Mouse (Mus musculus) hindbrain, embryonic 16.5 days (tissue): ENCODE results near the gene Iqsec1. TPM values are rescaled to one million over a fixed set of nuclear protein-coding genes. Genes with fewer than 3 reads are reported as not detected.
A peak's percentile ranks its signal among the peaks of the same experiment; 100 is the strongest.

Experiments used
- ATAC-seq: fragments of 200-750 bp; cut with Nextera tagmentation; 2 replicates; pipeline ENCODE4 v1.8.0; 2017; ENCODE audit warnings: moderate TSS enrichment, moderate library complexity
- H3K27ac ChIP-seq: fragments of 300-500 bp; sonication (generic); 2 replicates; pipeline ENCODE4 v1.5.1; 2014; ENCODE audit warnings: low read depth, mild to moderate bottlenecking, control low read depth, low read length, moderate library complexity
- H3K27me3 ChIP-seq: fragments of 300-500 bp; sonication (generic); replicated peaks from 2 replicates; pipeline ENCODE4 v1.6.1; 2014; ENCODE audit warnings: low read length; ENCODE audit not compliant: control insufficient read depth, insufficient read depth
- H3K36me3 ChIP-seq: fragments of 300-500 bp; sonication (generic); 2 replicates; pipeline ENCODE4 v1.6.1; 2014; ENCODE audit warnings: mild to moderate bottlenecking, low read length, moderate library complexity, mixed read lengths; ENCODE audit not compliant: control insufficient read depth, insufficient read depth
- H3K4me1 ChIP-seq: fragments of 300-500 bp; sonication (generic); 2 replicates; pipeline ENCODE4 v1.6.1; 2014; ENCODE audit warnings: low read depth, low read length; ENCODE audit not compliant: control insufficient read depth, insufficient read depth
- H3K4me2 ChIP-seq: fragments of 300-500 bp; sonication (generic); 2 replicates; pipeline ENCODE4 v1.6.1; 2014; ENCODE audit warnings: mild to moderate bottlenecking, low read length, control low read depth, moderate library complexity
- H3K4me3 ChIP-seq: fragments of 300-500 bp; sonication (generic); 2 replicates; pipeline ENCODE4 v1.5.1; 2014; ENCODE audit warnings: mild to moderate bottlenecking, low read length, control low read depth, moderate library complexity
- H3K9ac ChIP-seq: fragments of 300-500 bp; sonication (generic); 2 replicates; pipeline ENCODE4 v1.6.1; 2014; ENCODE audit warnings: low read depth, mild to moderate bottlenecking, control low read depth, low read length, moderate library complexity
- H3K9me3 ChIP-seq: fragments of 300-500 bp; sonication (generic); 2 replicates; pipeline ENCODE4 v1.6.1; 2014; ENCODE audit warnings: mild to moderate bottlenecking, low read length, moderate library complexity; ENCODE audit not compliant: control insufficient read depth
- WGBS: fragments of 180-500 bp; shearing (Covaris S2); extraction: QIAGEN DNeasy Blood & Tissue Kit; methylation state at CpG from one replicate; pipeline ENCODE4 v1.1.7; 2014; 5-methylcytosine and 5-hydroxymethylcytosine counted together
- polyA plus RNA-seq: library from polyadenylated mRNA; unstranded; fragments of >200 nt; fragmentation: Nextera tagmentation; extraction: Ambion mirVana; gene quantifications from 2 replicates; pipeline ENCODE4 v1.2.1, GENCODE M21; 2015

Iqsec1 gene
- polyA plus RNA-seq, 1 experiment from 2014 or later = 25.8 TPM

- Histone ChIP-seq H3K36me3 (no peaks in the 10 kb centered on the region), H3K9me3 (no peaks in the 10 kb centered on the region), H3K27ac (no peak overlapping the region), H3K4me1 (peaks cover 49% of the 10 kb centered on the region), H3K4me2 (no peak overlapping the region), H3K9ac (no peak overlapping the region), H3K4me3 (no peak overlapping the region), H3K27me3 (no peaks in the 10 kb centered on the region)
- no peak for ATAC-seq
- WGBS = 70% methylated on average over 5 of the region's 5 CpGs
Observed at GRCm38 (mm10) chr6:90720996-90721746, 267.3 kb downstream of the Iqsec1 start.

- ATAC-seq = no peak
- peaks cover 53% of the 10 kb centered on the region for H3K4me1 ChIP-seq
- H3K4me2 ChIP-seq = no peak overlapping the region
- H3K4me3 ChIP-seq = no peak overlapping the region
- H3K27me3 ChIP-seq = no peaks in the 10 kb centered on the region
- 65% methylated on average over 3 of the region's 3 CpGs for WGBS
- no peaks in the 10 kb centered on the region for H3K9me3 ChIP-seq
- no peaks in the 10 kb centered on the region for H3K36me3 ChIP-seq
- H3K9ac ChIP-seq = no peak overlapping the region
- H3K27ac ChIP-seq = no peak overlapping the region
Observed at GRCm38 (mm10) chr6:90720201-90720600, 268.3 kb downstream of the Iqsec1 start.

DNA sequence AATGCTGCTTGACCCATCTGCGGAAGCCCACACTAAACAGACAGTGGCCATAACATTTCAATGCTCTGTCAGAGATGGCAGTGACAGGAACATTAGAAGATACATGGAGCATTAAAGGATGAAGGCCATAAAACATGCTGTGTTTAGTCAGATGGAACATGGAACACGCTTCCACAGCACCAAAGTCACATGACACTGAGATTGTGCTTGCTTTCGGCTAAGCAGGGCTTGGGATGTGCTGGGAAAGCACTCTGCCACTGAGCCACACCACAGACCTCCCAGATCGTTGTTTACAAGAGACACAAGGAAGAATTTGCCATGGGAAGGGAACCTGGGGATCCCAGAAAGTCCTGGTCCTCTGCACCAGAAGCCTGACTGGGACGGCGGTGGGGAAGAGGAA lies 269.1 kb downstream of the Iqsec1 start:
- no peaks in the 10 kb centered on the region for H3K9me3 ChIP-seq
- H3K36me3 ChIP-seq = no peaks in the 10 kb centered on the region
- ATAC-seq = no peak
- no peak overlapping the region for H3K9ac ChIP-seq
- H3K4me3 ChIP-seq = no peak overlapping the region
- H3K4me1 ChIP-seq = peaks cover 55% of the 10 kb centered on the region
- H3K4me2 ChIP-seq = no peak overlapping the region
- 80% methylated on average over 6 of the region's 6 CpGs for WGBS
- H3K27me3 ChIP-seq = no peaks in the 10 kb centered on the region
- H3K27ac ChIP-seq = no peak overlapping the region

DNA sequence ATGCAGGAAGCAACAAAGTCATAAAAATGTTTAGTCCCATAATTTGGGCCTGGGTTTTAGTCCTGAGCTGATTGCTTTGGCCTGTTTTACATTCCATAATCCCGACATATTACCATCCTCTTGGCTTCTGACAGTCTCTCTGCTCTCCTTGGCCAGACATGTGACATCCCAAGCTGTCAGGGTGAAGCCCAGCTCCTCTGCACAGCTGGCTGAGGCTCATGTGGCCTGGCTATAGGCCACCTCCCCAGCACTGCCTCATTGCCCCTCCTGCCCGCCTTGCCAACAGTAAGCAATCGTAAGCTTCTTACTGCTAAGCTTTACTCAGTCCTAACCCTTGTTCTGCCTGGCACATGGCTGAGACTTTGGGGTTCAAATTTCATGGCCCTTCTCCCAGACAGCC lies 270.0 kb downstream of the Iqsec1 start:
- peaks cover 61% of the 10 kb centered on the region for H3K4me1 ChIP-seq
- no peak for ATAC-seq
- no peak overlapping the region for H3K4me2 ChIP-seq
- no peak overlapping the region for H3K27ac ChIP-seq
- no peaks in the 10 kb centered on the region for H3K9me3 ChIP-seq
- no peaks in the 10 kb centered on the region for H3K27me3 ChIP-seq
- no peaks in the 10 kb centered on the region for H3K36me3 ChIP-seq
- H3K4me3 ChIP-seq = no peak overlapping the region
- WGBS = 54% methylated on average over 3 of the region's 3 CpGs
- no peak overlapping the region for H3K9ac ChIP-seq

GRCm38 (mm10) chr6:90717711-90718110 lies 270.8 kb downstream of the Iqsec1 start:
- Histone ChIP-seq H3K9ac (no peak overlapping the region), H3K4me1 (peaks cover 63% of the 10 kb centered on the region), H3K27ac (no peak overlapping the region), H3K27me3 (no peaks in the 10 kb centered on the region), H3K9me3 (no peaks in the 10 kb centered on the region), H3K4me2 (no peak overlapping the region), H3K36me3 (no peaks in the 10 kb centered on the region), H3K4me3 (no peak overlapping the region)
- no peak for ATAC-seq
- WGBS = 24% methylated on average over 1 of the region's 1 CpGs

- no peak for ATAC-seq
- H3K9me3 ChIP-seq = no peaks in the 10 kb centered on the region
- H3K4me3 ChIP-seq = no peak overlapping the region; the same call in 1 of the 2 replicates
- no peaks in the 10 kb centered on the region for H3K27me3 ChIP-seq
- H3K4me1 ChIP-seq = peaks cover 69% of the 10 kb centered on the region
- H3K27ac ChIP-seq = no peak overlapping the region
- peak overlapping the region; percentile 83 for H3K4me2 ChIP-seq
- H3K36me3 ChIP-seq = no peaks in the 10 kb centered on the region
- no peak overlapping the region for H3K9ac ChIP-seq
- WGBS = 49% methylated on average over 4 of the region's 4 CpGs
Observed at GRCm38 (mm10) chr6:90716853-90717252, 271.6 kb downstream of the Iqsec1 start.

DNA sequence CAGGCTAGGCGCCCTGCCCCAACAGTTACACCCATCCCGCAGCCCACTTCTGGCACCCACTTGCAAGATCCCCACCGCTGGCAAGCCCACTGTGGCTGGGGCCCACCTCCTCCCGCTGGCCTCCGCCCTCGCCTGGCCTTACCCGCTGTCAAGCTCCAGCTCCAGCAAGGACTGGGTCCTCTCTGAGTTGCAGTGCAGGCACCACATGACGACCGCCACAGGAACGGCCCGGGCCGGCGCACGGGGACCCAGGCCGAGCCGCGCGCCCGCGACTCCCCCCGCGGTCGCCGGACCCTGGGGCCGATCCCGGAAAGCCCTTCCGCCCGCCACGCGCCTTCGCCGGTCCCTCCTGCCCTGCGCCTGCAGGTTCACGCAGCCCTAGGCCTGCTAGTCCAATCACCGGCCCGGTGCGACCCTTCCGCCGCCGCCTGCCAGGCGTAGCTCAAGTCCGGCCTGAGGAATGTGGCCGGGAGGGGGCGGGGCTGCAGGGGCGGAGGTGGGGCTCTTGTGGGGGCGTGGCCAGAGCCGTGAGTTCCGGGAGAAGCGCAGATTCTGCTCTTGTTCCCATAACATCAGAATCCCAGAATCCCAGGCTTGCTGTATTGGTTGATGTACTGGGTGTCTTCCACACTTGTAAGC lies 272.3 kb downstream of the Iqsec1 start:
- H3K9me3 ChIP-seq = no peaks in the 10 kb centered on the region
- ATAC-seq = peak; percentile 57
- H3K4me3 ChIP-seq = peak overlapping the region; percentile 54
- peak overlapping the region; percentile 83 for H3K4me2 ChIP-seq
- H3K36me3 ChIP-seq = no peaks in the 10 kb centered on the region
- peak overlapping the region; percentile 79 for H3K27ac ChIP-seq
- peak overlapping the region; percentile 75 for H3K9ac ChIP-seq
- under 1% methylated on average over 44 of the region's 49 CpGs for WGBS
- H3K4me1 ChIP-seq = peaks cover 74% of the 10 kb centered on the region
- no peaks in the 10 kb centered on the region for H3K27me3 ChIP-seq

DNA sequence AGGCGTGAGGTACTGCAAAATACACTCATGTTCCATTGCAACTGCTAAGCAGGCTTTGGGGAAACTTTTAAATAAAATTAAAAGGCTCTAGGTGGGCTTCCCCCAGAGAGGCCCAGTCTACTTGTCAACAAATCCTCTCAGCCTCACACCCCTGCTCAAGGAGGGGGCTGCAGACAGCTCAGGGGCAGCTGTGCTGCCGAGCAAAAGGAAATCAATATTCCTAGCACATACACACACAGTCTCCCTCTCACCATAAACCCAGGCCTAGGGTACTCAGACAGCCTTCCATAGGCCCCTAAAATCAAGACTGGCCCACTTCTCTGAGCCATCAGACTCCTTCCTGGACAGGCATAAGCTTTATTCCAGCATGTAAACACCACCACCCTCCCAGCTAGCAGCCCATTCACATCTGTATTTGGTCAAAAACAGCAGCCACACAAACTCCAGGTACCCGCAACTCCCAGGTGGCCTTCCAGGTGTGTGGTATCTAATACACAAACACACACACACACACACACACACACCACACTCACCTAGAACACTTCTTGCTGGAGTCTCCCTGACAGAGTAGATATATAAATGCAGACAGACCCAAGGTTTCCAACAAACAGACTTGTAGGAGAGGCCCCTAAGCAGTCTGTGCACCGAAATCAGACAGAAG lies 273.1 kb downstream of the Iqsec1 start:
- H3K4me1 ChIP-seq = peaks cover 75% of the 10 kb centered on the region
- H3K4me3 ChIP-seq = peak overlapping the region; percentile 54
- H3K27ac ChIP-seq = peak overlapping the region; percentile 41; the same call in 1 of the 2 replicates
- H3K27me3 ChIP-seq = no peaks in the 10 kb centered on the region
- WGBS = 55% methylated on average over 4 of the region's 4 CpGs
- no peaks in the 10 kb centered on the region for H3K36me3 ChIP-seq
- 0 out of 2 replicates have a peak, but pooled peaks have one; percentile 7 for ATAC-seq
- no peaks in the 10 kb centered on the region for H3K9me3 ChIP-seq
- peak overlapping the region; percentile 75 for H3K9ac ChIP-seq
- peak overlapping the region; percentile 83 for H3K4me2 ChIP-seq

DNA sequence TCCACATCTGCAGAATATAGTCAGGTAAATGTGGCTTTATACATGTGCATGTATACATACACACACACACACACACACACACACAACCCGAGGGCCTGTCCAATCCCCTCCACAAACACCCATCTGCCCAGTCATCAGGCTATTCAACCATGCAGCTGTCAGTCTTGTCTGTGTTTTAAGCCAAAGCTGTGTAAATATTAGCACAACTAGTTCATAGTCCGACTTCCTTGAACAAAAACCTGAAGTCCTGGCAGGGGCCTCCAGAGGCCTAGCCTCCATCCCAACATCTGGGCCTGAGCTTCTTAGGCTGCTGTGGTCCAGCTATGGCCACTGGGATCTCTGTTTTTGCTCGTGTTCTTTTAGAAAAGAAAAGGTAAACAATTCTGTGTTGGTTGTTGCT lies 274.8 kb downstream of the Iqsec1 start:
- peak overlapping the region; percentile 56; the same call in 1 of the 2 replicates for H3K27ac ChIP-seq
- H3K36me3 ChIP-seq = no peaks in the 10 kb centered on the region
- ATAC-seq = no peak
- H3K4me1 ChIP-seq = peaks cover 74% of the 10 kb centered on the region
- no peaks in the 10 kb centered on the region for H3K9me3 ChIP-seq
- no peak overlapping the region for H3K9ac ChIP-seq
- WGBS = 53% methylated on average over 3 of the region's 3 CpGs
- no peaks in the 10 kb centered on the region for H3K27me3 ChIP-seq
- H3K4me3 ChIP-seq = no peak overlapping the region
- no peak overlapping the region for H3K4me2 ChIP-seq
